Mouse (Mus musculus) liver, embryonic 14.5 days (tissue): ENCODE data around the gene Gm4763. TPM values are rescaled to one million over a fixed set of nuclear protein-coding genes. Genes with fewer than 3 reads are reported as not detected.
"Not testable (repeated sequence)": the region's sequence is repeated elsewhere in the genome, so short reads cannot be mapped to it uniquely, and the experiment has no call there.

Experiments
- ATAC-seq: fragments of 200-750 bp; cut with Nextera tagmentation; 2 replicates; pipeline ENCODE4 v1.8.0; 2017; ENCODE audit warnings: moderate number of reproducible peaks, mild to moderate bottlenecking, moderate library complexity; ENCODE audit not compliant: insufficient read depth
- DNase-seq, 3 experiments: peaks; one replicate each; pipeline ENCODE4 v3.0.0-alpha.2; 2012 to 2013; ENCODE audit warnings: low read depth in 3 of 3, low spot score in 3 of 3
- H3K27ac ChIP-seq: fragments of 300-500 bp; sonication (generic); 2 replicates; pipeline ENCODE4 v1.5.1; 2014; ENCODE audit warnings: moderate library complexity, mild to moderate bottlenecking, control low read depth, inconsistent platforms
- H3K27me3 ChIP-seq: fragments of 300-500 bp; sonication (generic); 2 replicates; pipeline ENCODE4 v1.6.1; 2014; ENCODE audit warnings: mild to moderate bottlenecking, low read length, moderate library complexity; ENCODE audit not compliant: control insufficient read depth, insufficient read depth
- H3K36me3 ChIP-seq: fragments of 300-500 bp; sonication (generic); replicated peaks from 2 replicates; pipeline ENCODE4 v1.6.1; 2014; ENCODE audit warnings: low read depth; ENCODE audit not compliant: control insufficient read depth, insufficient read depth
- H3K4me1 ChIP-seq, 2 experiments: fragments of 200-500 bp in 1 of 2; fragments of 300-500 bp in 1 of 2; sonication (generic) in 1 of 2; replicated peaks; 2 replicates each; pipeline ENCODE4 v1.6.1; 2012 to 2014; ENCODE audit warnings: antibody characterized with exemption in 1 of 2, inconsistent platforms in 1 of 2, low read length in 1 of 2; ENCODE audit not compliant: control insufficient read depth in 2 of 2, insufficient read depth in 2 of 2
- H3K4me2 ChIP-seq: fragments of 300-500 bp; sonication (generic); 2 replicates; pipeline ENCODE4 v1.6.1; 2014; ENCODE audit warnings: low read depth, mild to moderate bottlenecking, control low read depth, moderate library complexity
- H3K4me3 ChIP-seq, 2 experiments: fragments of 200-500 bp in 1 of 2; fragments of 300-500 bp in 1 of 2; sonication (generic) in 1 of 2; 2 replicates each; pipeline ENCODE4 v1.5.1; 2012 to 2014; ENCODE audit warnings: low read depth in 2 of 2, low read length in 2 of 2, mild to moderate bottlenecking in 2 of 2, control low read depth in 1 of 2, inconsistent platforms in 1 of 2, moderate library complexity in 1 of 2; ENCODE audit not compliant: insufficient read depth in 1 of 2
- H3K9ac ChIP-seq: fragments of 300-500 bp; sonication (generic); replicated peaks from 2 replicates; pipeline ENCODE4 v1.6.1; 2014; ENCODE audit warnings: mild to moderate bottlenecking, control low read depth, moderate library complexity
- H3K9me3 ChIP-seq: fragments of 300-500 bp; sonication (generic); 2 replicates; pipeline ENCODE4 v1.6.1; 2016; ENCODE audit warnings: low read length, mixed read lengths; ENCODE audit not compliant: control insufficient read depth
- CTCF ChIP-seq: IDR thresholded peaks from 2 replicates; pipeline ENCODE4 v1.5.1; 2016; ENCODE audit warnings: antibody characterized with exemption, low read depth, control low read depth
- EP300 ChIP-seq: IDR thresholded peaks from 2 replicates; pipeline ENCODE4 v1.6.1; 2016; ENCODE audit warnings: antibody characterized with exemption, low read depth
- whole genome bisulfite sequencing: fragments of 180-500 bp; shearing (Covaris S2); extraction: QIAGEN DNeasy Blood & Tissue Kit; methylation state at CpG from one replicate; pipeline ENCODE4 v1.1.7; 2014; ENCODE audit not compliant: insufficient replicate concordance; 5-methylcytosine and 5-hydroxymethylcytosine counted together
- polyA plus RNA-seq, 2 experiments: library from polyadenylated mRNA; depleted of rRNA in 1 of 2; stranded (reverse) in 1 of 2; unstranded in 1 of 2; fragments of >200 nt; fragmentation: Nextera tagmentation in 1 of 2; extraction: Ambion mirVana in 1 of 2; gene quantifications; 2 replicates each; pipeline versions ENCODE4 v1.2.1 to v1.2.3; 2012 to 2014

Gm4763 gene
- polyA plus RNA-seq, 2 experiments, result not detected

- ATAC-seq, result no peak
- 20% methylated on average over 4 of the region's 4 CpGs for WGBS
- no peak overlapping the region for H3K9ac ChIP-seq
- H3K4me1 ChIP-seq, result no peaks in the 10 kb centered on the region; a peak in 1 of 4 replicates
- no peaks in the 10 kb centered on the region for H3K27me3 ChIP-seq
- DNase-seq, result no peak
- H3K4me2 ChIP-seq, result no peak overlapping the region
- H3K9me3 ChIP-seq, result no peaks in the 10 kb centered on the region
- H3K4me3 ChIP-seq, result no peak overlapping the region
- TF ChIP-seq CTCF (no peak), EP300 (no peak)
- H3K27ac ChIP-seq, result no peak overlapping the region
- no peaks in the 10 kb centered on the region for H3K36me3 ChIP-seq
Observed at GRCm38 (mm10) chr7:24750695-24751094, 24.0 kb upstream of the Gm4763 start.

DNA sequence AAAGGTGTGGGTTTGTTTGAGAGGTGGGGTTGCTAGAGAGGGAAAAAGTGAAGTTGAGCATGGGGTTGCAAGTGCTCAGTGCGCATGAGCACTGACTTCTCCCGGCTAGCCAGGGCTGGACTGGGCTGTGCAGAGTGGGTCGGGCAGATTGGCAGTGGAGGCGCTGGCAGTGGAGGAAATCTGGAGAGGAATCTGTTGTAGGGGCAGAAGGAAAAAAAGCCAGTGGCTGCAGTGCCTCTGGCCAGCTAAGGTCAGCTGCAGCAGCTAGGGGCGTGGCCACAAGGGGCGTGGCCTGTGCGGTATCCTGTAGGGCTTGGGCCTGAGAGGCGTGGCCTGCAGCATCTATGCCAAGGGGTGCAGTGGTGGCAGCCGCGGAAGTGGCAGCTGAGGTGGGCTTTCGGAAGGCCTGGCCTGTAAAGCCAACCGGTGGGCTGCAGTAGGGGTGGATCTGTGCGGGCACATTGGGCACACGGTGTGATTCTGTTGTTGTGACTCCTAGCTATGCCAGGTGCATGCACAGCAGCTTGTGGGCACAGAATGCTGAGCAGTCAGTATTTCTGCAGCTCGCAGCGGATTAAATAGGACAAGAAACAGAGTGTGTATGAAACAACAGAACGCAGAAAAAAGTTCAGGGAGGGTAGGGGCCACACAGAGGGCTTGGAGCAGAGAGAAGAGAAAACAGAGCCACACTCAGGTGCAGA, 9.4 kb upstream of the Gm4763 start:
- TF ChIP-seq CTCF, result no peak
- Histone ChIP-seq H3K36me3 (no peaks in the 10 kb centered on the region), H3K4me3 (no peak overlapping the region), H3K27me3 (no peaks in the 10 kb centered on the region), H3K9ac (no peak overlapping the region), H3K4me2 (no peak overlapping the region), H3K27ac (no peak overlapping the region), H3K9me3 (no peaks in the 10 kb centered on the region), H3K4me1 (no peaks in the 10 kb centered on the region)
- ATAC-seq, result no peak
- WGBS, result 13% methylated on average over 17 of the region's 17 CpGs
- DNase-seq, result no peak

DNA sequence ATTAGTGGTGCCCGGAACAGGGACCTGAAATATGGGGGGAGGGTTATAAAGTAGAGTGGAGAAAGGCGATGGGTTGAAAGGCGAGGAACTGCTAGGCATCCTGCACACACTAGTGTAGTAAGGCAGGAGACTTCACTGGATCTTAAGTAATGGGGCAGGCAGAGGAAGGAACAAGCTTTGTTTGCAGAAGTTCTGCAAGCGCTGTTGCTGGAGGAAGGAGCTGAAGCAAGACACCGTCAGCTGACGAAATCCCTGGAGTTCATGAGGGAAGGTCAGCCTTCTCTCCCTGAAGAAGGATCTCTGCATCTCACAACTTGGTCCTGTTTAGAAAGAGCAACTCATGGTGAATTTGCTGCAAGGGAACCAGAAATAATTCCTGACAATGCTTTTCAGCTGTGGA, 11.7 kb downstream of the Gm4763 start:
- Histone ChIP-seq H3K9me3 (no peaks in the 10 kb centered on the region), H3K27me3 (no peaks in the 10 kb centered on the region), H3K36me3 (no peaks in the 10 kb centered on the region), H3K9ac (no peak overlapping the region), H3K4me3 (no peak overlapping the region), H3K4me1 (no peaks in the 10 kb centered on the region), H3K4me2 (no peak overlapping the region), H3K27ac (no peak overlapping the region)
- DNase-seq, result no peak
- 40% methylated on average over 6 of the region's 6 CpGs for WGBS
- TF ChIP-seq CTCF (no peak), EP300 (no peak)
- ATAC-seq, result no peak

DNA sequence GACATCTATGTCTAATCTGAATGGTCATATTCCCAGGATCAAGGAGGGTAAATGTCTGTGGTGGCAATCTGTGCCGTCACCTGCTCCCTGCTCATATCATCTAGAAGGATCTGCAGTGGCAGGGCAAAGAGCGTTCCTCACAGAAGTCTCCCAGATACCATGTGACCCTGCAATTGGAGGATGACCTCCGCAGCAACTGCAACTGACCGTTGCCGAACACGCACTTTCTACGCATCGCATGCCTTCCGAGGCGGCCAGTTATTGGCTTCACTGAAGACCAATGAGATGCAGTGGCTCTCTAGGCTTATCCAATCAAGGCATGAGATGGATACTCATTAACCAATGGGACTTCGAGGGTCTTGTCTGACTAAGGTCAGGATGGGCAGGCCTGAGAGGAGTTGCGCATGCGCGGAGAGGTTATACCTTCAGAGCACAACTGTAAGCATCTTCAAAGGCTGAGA, 17.8 kb downstream of the Gm4763 start, which contains the start of gene BC049730:
Gene BC049730 (plus strand): TSS at position 411 of the 461 bp plus-strand sequence.
- TF ChIP-seq CTCF (no peak), EP300 (no peak)
- H3K9me3 ChIP-seq, result no peaks in the 10 kb centered on the region
- no peak within 1 kb of the TSS for H3K27ac ChIP-seq
- H3K4me2 ChIP-seq, result no peak within 1 kb of the TSS
- H3K4me1 ChIP-seq, result no peaks in the 10 kb centered on the region
- H3K4me3 ChIP-seq, result no peak within 1 kb of the TSS
- no peak for DNase-seq
- no peaks in the 10 kb centered on the region for H3K36me3 ChIP-seq
- H3K9ac ChIP-seq, result no peak within 1 kb of the TSS
- no peak for ATAC-seq
- WGBS, result 78% methylated on average over 14 of the region's 14 CpGs
- H3K27me3 ChIP-seq, result no peaks in the 10 kb centered on the region

- not testable (repeated sequence) for H3K4me2 ChIP-seq, DNase-seq
Observed at GRCm38 (mm10) chr7:24702841-24703240, 23.9 kb downstream of the Gm4763 start.

DNA sequence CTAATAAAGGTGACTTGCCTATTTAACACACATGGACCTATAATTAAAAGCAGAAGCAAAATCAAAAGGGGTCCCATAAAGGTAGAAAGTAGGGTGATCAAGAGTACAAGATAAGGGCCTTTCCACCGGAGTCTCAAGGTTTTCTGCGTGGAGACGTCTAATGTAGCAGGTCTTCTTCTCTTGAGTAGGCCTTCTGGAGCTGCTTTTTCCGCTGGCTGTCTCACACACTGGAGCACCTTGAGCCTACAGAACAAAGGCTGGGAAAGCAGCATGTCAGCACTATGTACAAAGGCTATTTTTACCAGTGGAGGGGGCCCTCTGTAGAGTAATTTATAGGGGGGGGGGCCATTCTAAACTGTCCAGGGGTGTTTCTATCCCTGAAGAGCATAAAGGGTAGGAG, 28.8 kb downstream of the Gm4763 start:
- not testable (repeated sequence) for H3K9ac ChIP-seq, H3K36me3 ChIP-seq, H3K27me3 ChIP-seq, DNase-seq, H3K9me3 ChIP-seq, H3K4me3 ChIP-seq, H3K4me1 ChIP-seq, H3K27ac ChIP-seq, ATAC-seq, H3K4me2 ChIP-seq
- 75% methylated on average over 4 of the region's 4 CpGs for WGBS

More at GRCm38 (mm10) chr7:24702841-24703240, 23.9 kb downstream of the Gm4763 start:
- H3K9me3 ChIP-seq, H3K4me3 ChIP-seq, H3K36me3 ChIP-seq, H3K4me1 ChIP-seq, H3K27me3 ChIP-seq, H3K9ac ChIP-seq, ATAC-seq, H3K27ac ChIP-seq: not testable (repeated sequence)
- WGBS, result 57% methylated on average over 9 of the region's 9 CpGs

DNA sequence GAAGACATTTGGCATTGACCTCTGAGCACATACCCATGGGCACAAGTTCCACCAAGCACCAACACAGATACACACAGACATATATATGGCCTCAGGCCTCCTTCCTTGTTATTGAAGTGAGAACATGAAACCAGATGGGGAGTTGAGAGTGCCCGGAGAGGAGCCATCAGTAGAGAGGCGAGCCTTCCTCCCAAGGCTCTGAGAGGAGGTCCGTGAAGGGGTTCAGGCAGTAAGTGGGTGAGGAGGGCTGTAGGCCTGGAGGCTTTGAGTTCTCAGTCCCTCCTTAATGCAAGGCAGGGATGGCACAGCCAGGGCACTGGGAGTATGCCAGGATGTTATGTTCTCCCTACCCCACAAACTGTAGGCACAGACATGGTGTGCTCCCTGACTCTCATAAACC, 34.0 kb downstream of the Gm4763 start:
- not testable (repeated sequence) for H3K9me3 ChIP-seq, H3K4me2 ChIP-seq, H3K36me3 ChIP-seq, H3K4me3 ChIP-seq, DNase-seq, H3K27ac ChIP-seq, ATAC-seq, H3K27me3 ChIP-seq, H3K4me1 ChIP-seq, H3K9ac ChIP-seq
- WGBS, result 63% methylated on average over 3 of the region's 3 CpGs

- WGBS, result 69% methylated on average over 10 of the region's 10 CpGs
- H3K27ac ChIP-seq, result not testable (repeated sequence)
Observed at GRCm38 (mm10) chr7:24687519-24687918, 39.2 kb downstream of the Gm4763 start.

More at GRCm38 (mm10) chr7:24687519-24687918, 39.2 kb downstream of the Gm4763 start:
- H3K4me2 ChIP-seq, ATAC-seq, H3K27me3 ChIP-seq, H3K4me3 ChIP-seq, H3K9ac ChIP-seq, DNase-seq, H3K4me1 ChIP-seq, H3K36me3 ChIP-seq, H3K9me3 ChIP-seq: not testable (repeated sequence)
